Mouse (Mus musculus) cerebellum, postnatal 4 days (tissue): ENCODE data around the gene Lgi1.

Experiments
- DNase-seq, 2 experiments: peaks; one replicate each; pipeline ENCODE4 v3.0.0; 2022; ENCODE audit warnings: low spot score in 2 of 2, mixed read lengths in 1 of 2

Lgi1 gene

GRCm38 (mm10) chr19:38263829-38264504, 369 bp upstream of the Lgi1 start:
- peak; percentile 27 to 45 for DNase-seq

GRCm38 (mm10) chr19:38265767-38266166, 1.4 kb downstream of the Lgi1 start:
- DNase-seq = no peak

DNA sequence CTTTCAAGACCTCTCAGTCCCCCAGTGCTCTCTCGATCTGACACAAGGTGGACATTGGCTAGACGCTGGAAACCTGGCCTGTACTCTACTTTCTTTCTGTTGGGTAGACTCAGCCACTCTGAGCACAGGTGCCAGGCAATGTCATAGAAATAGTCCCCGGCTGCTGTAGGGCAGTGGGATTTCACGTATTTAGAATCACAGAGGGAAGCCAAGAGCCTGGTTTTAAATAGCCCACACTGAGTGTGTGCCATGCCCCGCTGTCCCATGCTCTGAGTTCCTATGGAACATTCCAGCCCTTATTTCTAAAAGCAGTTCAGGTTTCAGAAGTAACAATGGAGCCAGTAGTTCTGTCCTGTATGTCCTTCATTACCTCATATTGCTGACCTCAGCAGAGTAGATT, 3.1 kb downstream of the Lgi1 start:
- DNase-seq = no peak

- DNase-seq = no peak
Measured at GRCm38 (mm10) chr19:38271071-38271470, 6.7 kb downstream of the Lgi1 start.

DNA sequence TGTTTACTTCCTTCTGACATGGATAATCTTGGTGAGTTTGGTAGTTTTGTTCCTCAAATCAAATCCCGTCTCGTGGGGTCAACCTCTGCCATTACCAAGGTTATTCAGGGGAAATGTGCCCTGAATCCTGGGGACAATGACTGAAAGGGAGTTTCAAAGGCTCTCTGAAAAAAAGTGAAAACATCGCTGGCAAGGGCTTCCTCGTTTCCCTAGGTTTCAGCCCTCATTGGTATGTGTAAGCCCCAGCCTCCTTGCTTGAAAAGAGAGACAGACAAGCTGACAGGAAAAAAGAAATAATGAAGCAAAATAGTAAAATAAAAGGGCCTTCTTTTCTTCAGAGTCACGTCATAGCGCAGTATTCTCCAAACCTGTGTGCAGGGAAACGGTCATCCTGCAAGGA, 9.5 kb downstream of the Lgi1 start:
- DNase-seq = no peak

- DNase-seq = no peak
Measured at GRCm38 (mm10) chr19:38274747-38275421, 10.5 kb downstream of the Lgi1 start.

DNA sequence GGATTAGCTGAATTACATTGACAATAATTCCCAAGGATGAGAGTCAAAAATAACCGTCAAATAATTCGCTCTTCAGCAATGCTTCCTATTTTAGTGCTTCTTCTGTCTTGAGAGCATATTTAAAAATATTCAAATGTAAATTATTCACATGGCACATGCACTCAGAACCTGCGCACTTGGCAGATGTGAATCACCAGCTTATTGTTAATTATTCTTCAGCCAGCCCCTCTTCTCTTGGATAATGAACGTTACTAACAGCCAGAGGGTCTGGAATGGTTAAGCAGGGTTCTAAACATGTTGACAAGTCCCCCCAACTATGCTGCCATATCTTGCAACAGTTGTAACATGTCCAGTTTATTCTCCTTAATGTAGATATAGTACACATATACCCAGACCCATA, 11.9 kb downstream of the Lgi1 start:
- no peak for DNase-seq

GRCm38 (mm10) chr19:38280242-38280641, 15.9 kb downstream of the Lgi1 start:
- no peak for DNase-seq

DNA sequence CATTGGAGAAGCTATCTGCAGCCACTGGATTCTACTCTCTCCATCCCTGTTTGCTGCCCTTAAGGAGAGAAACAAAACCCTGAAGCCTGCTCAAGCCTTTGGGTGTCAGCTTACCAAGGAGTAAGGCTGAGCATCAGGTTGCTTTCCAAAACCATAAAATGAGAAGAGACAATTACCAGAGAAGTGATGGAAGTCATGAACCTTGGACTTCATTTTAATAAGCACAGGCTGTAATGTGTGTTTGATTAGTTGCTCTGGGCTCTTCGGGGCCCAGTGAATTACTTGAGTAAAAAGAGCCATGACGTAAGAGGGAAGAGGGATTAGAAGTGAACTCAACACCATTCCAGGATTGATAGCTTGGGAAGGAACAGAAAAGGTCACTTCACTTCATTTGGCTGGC, 18.1 kb downstream of the Lgi1 start:
- no peak for DNase-seq

GRCm38 (mm10) chr19:38288556-38288955, 24.2 kb downstream of the Lgi1 start:
- DNase-seq = no peak

GRCm38 (mm10) chr19:38291432-38291831, 27.1 kb downstream of the Lgi1 start:
- no peak for DNase-seq

DNA sequence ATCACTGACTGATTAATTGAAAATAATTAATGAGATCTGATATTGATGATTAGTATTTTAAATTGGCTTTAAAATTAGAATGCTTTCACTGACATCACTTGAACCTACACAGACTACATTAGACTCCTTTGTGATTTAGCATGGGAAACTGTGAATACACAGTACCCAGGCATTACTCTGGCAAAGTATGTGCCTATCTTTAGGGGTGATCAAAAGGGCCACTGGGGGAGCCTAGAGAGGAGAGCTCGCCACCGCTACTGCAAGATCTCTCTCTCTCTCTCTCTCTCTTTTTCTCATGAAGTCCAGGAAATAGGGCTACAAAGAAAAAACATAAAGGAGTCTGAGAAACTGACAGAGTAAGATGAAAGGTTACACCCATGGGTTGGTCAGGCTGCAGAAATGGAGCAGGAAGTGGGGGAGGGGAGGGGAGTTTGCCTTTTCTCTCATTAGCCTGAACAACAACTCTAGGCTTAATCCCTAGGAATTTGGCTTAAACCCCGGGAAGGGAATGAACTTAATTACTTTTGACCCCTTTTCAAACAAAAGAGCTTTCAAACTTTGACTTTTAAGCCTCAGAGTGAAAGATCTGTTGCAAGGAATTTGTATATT, 33.8 kb downstream of the Lgi1 start:
- DNase-seq = no peak

GRCm38 (mm10) chr19:38308116-38308515, 43.8 kb downstream of the Lgi1 start:
- no peak for DNase-seq

- DNase-seq = no peak
Measured at GRCm38 (mm10) chr19:38315099-38315498, 50.8 kb downstream of the Lgi1 start.

DNA sequence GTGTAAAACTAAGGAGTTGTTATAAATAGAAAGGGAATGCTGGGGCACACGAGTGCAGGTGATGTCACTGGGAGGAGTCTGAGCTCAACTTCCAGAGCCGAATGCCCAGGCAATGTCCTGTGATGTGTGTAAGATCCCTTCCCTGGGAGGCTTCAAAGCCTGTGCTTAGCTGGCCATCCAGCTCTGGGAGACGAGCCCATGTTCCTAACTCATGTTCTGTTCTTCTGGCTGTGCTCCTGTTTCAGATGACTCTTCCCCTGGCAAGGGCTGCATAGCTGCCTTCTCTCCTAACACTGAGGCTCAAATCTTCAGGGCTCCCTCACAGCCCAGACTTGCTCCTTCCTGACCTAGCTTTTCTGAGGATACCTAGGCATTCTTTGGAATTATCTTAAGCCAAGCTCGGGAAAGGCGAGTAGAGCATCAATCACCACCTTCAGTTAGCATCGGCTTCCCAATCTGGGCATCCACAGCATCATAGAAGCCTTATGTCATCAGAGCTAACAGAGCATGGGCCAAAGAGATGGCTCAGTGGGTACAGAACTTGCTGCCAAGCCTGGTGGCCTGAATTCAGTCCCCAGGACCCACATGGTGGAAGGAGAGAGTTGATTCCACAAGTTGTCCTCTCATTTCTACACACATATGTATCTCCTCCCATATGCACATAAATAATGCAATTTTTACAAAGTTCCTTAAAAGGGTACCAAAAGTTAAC, 52.4 kb downstream of the Lgi1 start:
- DNase-seq = no peak

DNA sequence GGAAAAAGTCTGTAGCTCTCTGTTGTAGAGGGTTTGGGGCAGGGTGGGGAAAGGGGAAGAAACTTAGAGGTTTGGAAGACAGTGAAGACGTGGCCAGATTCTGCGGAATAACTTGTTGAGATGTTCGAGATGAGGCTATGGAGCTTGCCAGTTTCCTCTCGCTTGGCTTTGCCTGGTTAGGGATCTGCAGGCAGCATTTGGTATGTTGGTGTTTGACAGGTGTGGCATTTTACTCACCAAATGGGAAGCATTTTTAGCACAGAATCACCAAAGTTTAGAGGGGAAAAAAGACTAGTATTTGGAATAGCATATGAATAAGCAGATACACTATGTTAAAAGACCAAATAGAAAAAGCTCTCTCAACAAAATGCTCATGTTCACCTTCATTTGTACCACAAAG, 54.0 kb downstream of the Lgi1 start:
- DNase-seq = no peak

DNA sequence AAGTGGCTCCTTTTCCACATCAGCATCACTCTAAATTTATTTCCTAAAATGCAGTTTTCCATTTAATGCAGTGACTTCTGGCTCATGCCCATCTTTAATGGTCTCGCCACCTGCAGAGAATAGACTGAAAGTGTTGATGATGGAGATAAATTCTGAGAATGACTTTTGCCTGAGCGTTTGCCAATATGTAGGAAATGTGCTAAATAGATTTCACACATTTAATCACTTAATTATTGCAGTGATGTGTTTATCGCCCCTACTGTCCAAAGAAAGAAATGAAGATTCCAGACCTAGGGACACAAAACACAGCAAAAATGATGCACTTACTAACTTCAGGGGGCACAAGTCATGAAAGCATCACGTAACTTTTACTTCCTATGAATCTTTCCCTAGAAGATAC, 54.8 kb downstream of the Lgi1 start:
- no peak for DNase-seq

DNA sequence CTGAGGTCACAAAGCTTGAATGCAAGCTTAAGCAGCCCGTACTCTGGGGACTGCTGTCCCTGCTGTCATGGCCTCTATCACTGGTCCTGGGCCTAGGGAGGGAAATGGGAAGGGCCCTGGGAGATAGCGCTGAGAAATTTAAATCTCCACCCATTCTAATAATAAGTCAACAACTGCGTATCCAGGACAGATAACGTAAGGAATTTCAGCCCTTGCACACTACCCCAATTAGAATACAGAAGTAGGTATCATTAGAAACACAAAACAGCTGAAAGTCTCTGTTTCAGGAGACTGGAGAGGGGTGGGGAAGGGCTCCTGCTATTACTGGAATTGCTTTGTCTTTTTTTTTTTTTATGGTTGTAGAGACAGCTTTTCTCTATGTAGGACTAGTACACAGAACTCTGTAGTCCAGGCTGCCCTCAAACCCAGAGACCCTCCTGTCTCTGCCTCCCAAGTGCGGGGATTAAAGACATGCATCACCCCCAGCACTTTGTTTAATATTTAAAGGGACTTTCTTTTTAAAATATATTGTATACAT, 56.4 kb downstream of the Lgi1 start:
- no peak for DNase-seq

DNA sequence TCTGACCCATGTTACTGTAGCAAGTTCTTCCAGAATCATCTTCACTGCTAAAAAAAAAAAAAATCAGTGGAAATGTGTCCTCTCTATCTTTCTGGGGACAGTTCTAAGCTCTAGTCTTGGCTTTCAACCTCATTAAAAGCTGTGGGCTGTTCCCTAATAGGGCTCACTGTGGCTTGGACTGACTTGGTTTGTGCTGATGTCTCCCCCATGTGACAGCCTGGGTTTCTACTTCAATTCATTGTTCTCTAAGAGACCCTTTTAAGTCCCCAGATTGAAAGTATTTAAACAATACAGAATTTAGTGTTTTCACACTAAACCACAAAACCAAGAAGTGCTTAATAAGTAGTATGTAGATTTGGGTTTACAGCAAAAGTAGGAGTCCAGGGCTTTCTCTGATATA, 59.4 kb downstream of the Lgi1 start:
- DNase-seq = no peak

GRCm38 (mm10) chr19:38324147-38325028, 60.1 kb downstream of the Lgi1 start:
- peak in 1 of 2 experiments; percentile 37 for DNase-seq

DNA sequence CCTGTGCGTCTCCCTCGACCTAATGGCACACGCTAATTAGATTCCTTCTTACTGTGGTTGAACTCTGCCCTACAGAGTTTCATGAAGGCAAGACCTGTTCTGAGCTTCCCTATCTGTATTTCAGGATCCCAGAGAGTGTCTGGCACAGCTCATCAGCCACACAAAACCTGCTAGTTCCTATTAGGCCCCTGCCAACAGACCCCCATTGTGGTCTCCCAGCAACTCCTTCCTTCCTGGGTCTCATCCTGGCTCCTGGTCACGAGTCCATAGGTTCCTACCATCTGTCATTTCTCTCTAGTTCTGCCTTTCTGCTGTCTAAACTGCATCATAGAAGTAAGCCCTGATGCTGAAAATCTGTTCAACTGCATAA, 60.7 kb downstream of the Lgi1 start:
- no peak for DNase-seq
